Mouse (Mus musculus) c-Kit-positive CD71-negative TER-119-negative erythroid progenitor cells, embryonic 14.5 days (primary cell): Measurements from ENCODE around the gene Gm14226.
A peak's percentile ranks its signal among the peaks of the same experiment; 100 is the strongest.
"Not testable (repeated sequence)": the region's sequence is repeated elsewhere in the genome, so short reads cannot be mapped to it uniquely, and the experiment has no call there.

Experiments used
- DNase-seq: peaks from one replicate; pipeline ENCODE4 v3.0.0-alpha.2; 2013; ENCODE audit warnings: low read depth

Gm14226 gene

GRCm38 (mm10) chr2:155018251-155018755, at the start of gene Gm14226:
Gene Gm14226 (plus strand): TSS chr2:155018266.
- DNase-seq = not testable (repeated sequence)

- peak; percentile 8 for DNase-seq
Observed at GRCm38 (mm10) chr2:154969740-154970397, 48.2 kb upstream of the Gm14226 start.

GRCm38 (mm10) chr2:154971919-154972692, 46.0 kb upstream of the Gm14226 start:
- no peak for DNase-seq

GRCm38 (mm10) chr2:154972981-154973380, 45.1 kb upstream of the Gm14226 start:
- DNase-seq = no peak

- DNase-seq = no peak
Observed at GRCm38 (mm10) chr2:154986609-154987008, 31.5 kb upstream of the Gm14226 start.

- no peak for DNase-seq
Observed at GRCm38 (mm10) chr2:154991411-154991810, 26.7 kb upstream of the Gm14226 start.

- DNase-seq = no peak
Observed at GRCm38 (mm10) chr2:154992083-154992482, 26.0 kb upstream of the Gm14226 start.

GRCm38 (mm10) chr2:155005491-155005890, 12.6 kb upstream of the Gm14226 start:
- DNase-seq = no peak

- DNase-seq = peak; percentile 71
Observed at GRCm38 (mm10) chr2:155011086-155011656, 6.9 kb upstream of the Gm14226 start.

- DNase-seq = no peak
Observed at GRCm38 (mm10) chr2:155012991-155013390, 5.1 kb upstream of the Gm14226 start.

GRCm38 (mm10) chr2:155016751-155017150, 1.3 kb upstream of the Gm14226 start:
- DNase-seq = not testable (repeated sequence)

- peak; percentile 58 for DNase-seq
Observed at GRCm38 (mm10) chr2:155018762-155019641, 936 bp downstream of the Gm14226 start.

GRCm38 (mm10) chr2:155019673-155020072, 1.6 kb downstream of the Gm14226 start:
- DNase-seq = peak; percentile 65

GRCm38 (mm10) chr2:155020247-155020826, 2.3 kb downstream of the Gm14226 start:
- DNase-seq = not testable (repeated sequence)

- DNase-seq = no peak
Observed at GRCm38 (mm10) chr2:155030831-155031230, 12.8 kb downstream of the Gm14226 start.

- no peak for DNase-seq
Observed at GRCm38 (mm10) chr2:155032938-155033710, 15.1 kb downstream of the Gm14226 start.

- no peak for DNase-seq
Observed at GRCm38 (mm10) chr2:155039956-155040355, 21.9 kb downstream of the Gm14226 start.

GRCm38 (mm10) chr2:155044542-155044941, 26.5 kb downstream of the Gm14226 start:
- DNase-seq = no peak

GRCm38 (mm10) chr2:155045075-155045474, 27.0 kb downstream of the Gm14226 start:
- DNase-seq = no peak

GRCm38 (mm10) chr2:155046803-155047202, 28.7 kb downstream of the Gm14226 start:
- DNase-seq = no peak
